Mouse (Mus musculus): ENCODE results near the gene Riok2. TPM values are rescaled to one million over a fixed set of nuclear protein-coding genes. Genes with fewer than 3 reads are reported as not detected.
"Not testable (repeated sequence)": the region's sequence is repeated elsewhere in the genome, so short reads cannot be mapped to it uniquely, and the experiment has no call there.

Riok2 gene
- 10.5 and 10.8 TPM in 2 replicates for polyA plus RNA-seq (2015; fragmentation: Nextera tagmentation; extraction: Ambion mirVana)

DNA sequence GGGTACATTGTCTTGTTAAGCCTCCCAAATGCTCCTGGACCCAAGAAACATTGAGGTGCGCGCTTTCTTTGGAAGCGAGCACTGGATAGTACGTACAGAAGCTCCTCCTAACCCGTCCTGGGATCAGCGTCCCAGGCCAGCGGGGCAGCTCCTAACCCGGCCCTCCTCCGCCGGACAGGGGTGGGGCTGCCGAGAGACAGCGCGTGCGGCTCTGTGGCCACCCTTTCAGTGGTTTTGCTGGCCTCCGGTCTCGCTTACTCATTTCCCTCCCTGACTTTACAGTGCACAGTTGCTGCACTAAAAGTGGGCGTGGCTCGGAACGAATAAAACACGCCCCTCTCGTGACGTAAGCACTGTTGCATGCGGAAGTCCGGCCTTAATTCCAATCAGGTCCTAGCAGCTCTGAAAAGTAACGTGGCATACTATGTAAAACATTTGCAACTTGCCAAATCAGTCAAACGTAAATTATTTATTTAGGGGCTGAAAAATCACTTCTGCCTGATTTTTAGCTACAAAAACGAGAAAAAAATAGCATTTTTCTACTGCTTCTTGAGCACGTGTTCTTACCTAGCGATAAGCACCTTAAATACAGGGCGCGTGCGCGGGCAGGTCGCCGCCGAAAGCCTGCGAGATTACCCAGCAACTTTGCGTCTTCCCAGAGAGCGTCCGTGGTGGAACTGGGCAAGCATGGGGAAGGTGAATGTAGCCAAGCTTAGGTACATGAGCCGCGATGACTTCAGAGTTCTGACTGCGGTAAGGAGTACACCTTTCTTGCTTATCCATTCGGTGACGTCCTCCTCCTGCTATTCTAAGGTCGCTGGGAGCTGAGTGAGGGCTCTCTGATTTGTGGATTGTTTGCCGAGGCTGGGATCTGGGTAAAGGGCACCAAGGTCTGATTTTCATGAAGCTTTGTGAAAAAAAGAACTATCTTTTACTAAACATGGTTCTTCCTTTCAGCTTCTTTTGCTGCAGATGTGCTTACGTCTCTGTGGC lies at the start of gene Riok2:
Riok2 (plus strand) TSS at position 392 of the 993 bp plus-strand sequence.
- under 1% methylated on average over 48 of the region's 48 CpGs for WGBS (ENCODE audit: insufficient replicate concordance)
- Histone ChIP-seq H3K4me2 (ENCODE audit: low read depth, low read length) (peak within 1 kb of the TSS; percentile 74), H3K27me3 (ENCODE audit: insufficient read depth, low read length) (no peaks in the 10 kb centered on the region), H3K4me3 (ENCODE audit: low read depth, low read length) (peak within 1 kb of the TSS; percentile 64), H3K36me3 (replicated peaks; ENCODE audit: insufficient read depth, low read length) (peaks cover 7% of the 10 kb centered on the region), H3K9me3 (ENCODE audit: low read length) (no peaks in the 10 kb centered on the region), H3K4me1 (ENCODE audit: insufficient read depth) (peaks cover 14% of the 10 kb centered on the region), H3K9ac (replicated peaks) (peak within 1 kb of the TSS; percentile 71), H3K27ac (ENCODE audit: low read depth) (peak within 1 kb of the TSS; percentile 88)
- ATAC-seq (peak; percentile 95), DNase-seq (peak; percentile 96)
- TF ChIP-seq CTCF (IDR thresholded peaks at IDR 0.05; ENCODE audit: low read depth), result no peak
- peak; percentile 99 for TF ChIP-seq EP300 (IDR thresholded peaks at IDR 0.05; ENCODE audit: low read depth)

- not testable (repeated sequence) for DNase-seq; H3K4me3 ChIP-seq (ENCODE audit: low read depth, low read length); H3K27me3 ChIP-seq (ENCODE audit: insufficient read depth, low read length); H3K4me1 ChIP-seq (ENCODE audit: insufficient read depth); ATAC-seq; H3K4me2 ChIP-seq (ENCODE audit: low read depth, low read length); H3K27ac ChIP-seq (ENCODE audit: low read depth); H3K36me3 ChIP-seq (replicated peaks; ENCODE audit: insufficient read depth, low read length); H3K9ac ChIP-seq (replicated peaks); H3K9me3 ChIP-seq (ENCODE audit: low read length)
- WGBS (ENCODE audit: insufficient replicate concordance), result 82% methylated on average over 1 of the region's 1 CpGs
Observed at GRCm38 (mm10) chr17:17326022-17326421, 48.1 kb upstream of the Riok2 start.

GRCm38 (mm10) chr17:17326636-17327035 lies 47.5 kb upstream of the Riok2 start:
- Histone ChIP-seq H3K27me3 (ENCODE audit: insufficient read depth, low read length) (no peaks in the 10 kb centered on the region), H3K4me1 (ENCODE audit: insufficient read depth) (no peaks in the 10 kb centered on the region), H3K4me3 (ENCODE audit: low read depth, low read length) (no peak overlapping the region), H3K9ac (replicated peaks) (no peak overlapping the region), H3K27ac (ENCODE audit: low read depth) (no peak overlapping the region), H3K9me3 (ENCODE audit: low read length) (0 out of 2 replicates have a peak, but pooled peaks cover 3% of the 10 kb centered on the region), H3K36me3 (replicated peaks; ENCODE audit: insufficient read depth, low read length) (no peaks in the 10 kb centered on the region), H3K4me2 (ENCODE audit: low read depth, low read length) (no peak overlapping the region)
- 75% methylated on average over 4 of the region's 4 CpGs for WGBS (ENCODE audit: insufficient replicate concordance)
- no peak for TF ChIP-seq EP300 (IDR thresholded peaks at IDR 0.05; ENCODE audit: low read depth)
- TF ChIP-seq CTCF (IDR thresholded peaks at IDR 0.05; ENCODE audit: low read depth), result no peak
- ATAC-seq (no peak), DNase-seq (no peak)

DNA sequence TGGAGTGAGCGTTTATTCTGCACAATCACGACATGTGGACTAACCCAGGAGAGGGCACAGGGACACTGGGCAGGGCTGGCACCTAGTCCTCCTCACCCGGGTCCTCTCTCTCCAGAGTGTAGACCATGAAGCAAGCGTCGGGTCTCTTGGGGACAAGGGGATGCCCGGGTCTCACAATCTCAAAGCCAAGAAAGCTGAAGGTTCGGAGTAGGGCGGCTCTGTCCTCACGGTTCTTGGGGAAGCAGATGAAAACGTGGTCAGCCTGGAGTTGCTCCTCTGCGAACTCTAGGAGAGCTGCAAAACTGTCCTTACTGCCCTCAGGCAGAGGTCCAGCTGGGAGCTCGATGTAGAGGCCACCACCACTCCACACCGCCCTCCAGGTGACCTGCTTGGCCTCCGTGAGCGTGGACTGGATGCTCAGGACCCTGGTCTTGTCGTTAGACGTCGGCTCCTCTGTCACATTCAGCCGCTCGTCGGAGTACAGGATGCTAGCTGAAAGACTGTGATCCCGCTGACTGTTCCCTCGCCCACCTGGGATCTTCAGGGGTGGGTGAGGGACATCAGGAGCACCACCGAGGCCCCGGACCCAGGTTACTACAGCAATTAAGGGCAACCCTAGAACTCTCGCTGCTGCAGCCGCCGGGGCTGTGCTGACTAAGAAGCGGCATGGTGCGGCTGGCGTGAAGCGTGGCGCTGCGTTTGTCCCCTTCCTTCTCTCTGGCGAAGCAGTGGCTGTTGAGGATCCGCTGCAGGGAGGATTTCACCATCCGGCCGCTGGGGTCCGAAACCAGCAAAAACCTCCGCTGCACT lies 28.5 kb upstream of the Riok2 start:
- H3K9me3 ChIP-seq (ENCODE audit: low read length); H3K27me3 ChIP-seq (ENCODE audit: insufficient read depth, low read length); DNase-seq; H3K36me3 ChIP-seq (replicated peaks; ENCODE audit: insufficient read depth, low read length); H3K9ac ChIP-seq (replicated peaks); H3K27ac ChIP-seq (ENCODE audit: low read depth); H3K4me1 ChIP-seq (ENCODE audit: insufficient read depth): not testable (repeated sequence)
- WGBS (ENCODE audit: insufficient replicate concordance), result 4% methylated on average over 29 of the region's 40 CpGs
- peak overlapping the region; percentile 56 for H3K4me2 ChIP-seq (ENCODE audit: low read depth, low read length)
- peak; percentile 40 for ATAC-seq
- H3K4me3 ChIP-seq (ENCODE audit: low read depth, low read length), result peak overlapping the region; percentile 25

GRCm38 (mm10) chr17:17346281-17346680 lies 27.8 kb upstream of the Riok2 start:
- ATAC-seq; H3K9me3 ChIP-seq (ENCODE audit: low read length); H3K36me3 ChIP-seq (replicated peaks; ENCODE audit: insufficient read depth, low read length); H3K9ac ChIP-seq (replicated peaks); H3K27me3 ChIP-seq (ENCODE audit: insufficient read depth, low read length); DNase-seq; H3K4me1 ChIP-seq (ENCODE audit: insufficient read depth); H3K27ac ChIP-seq (ENCODE audit: low read depth): not testable (repeated sequence)
- Histone ChIP-seq H3K4me3 (ENCODE audit: low read depth, low read length) (peak overlapping the region; percentile 25), H3K4me2 (ENCODE audit: low read depth, low read length) (peak overlapping the region; percentile 56; the same call in 1 of the 2 replicates)
- 42% methylated on average over 4 of the region's 4 CpGs for WGBS (ENCODE audit: insufficient replicate concordance)

GRCm38 (mm10) chr17:17373550-17373917 lies 575 bp upstream of the Riok2 start:
- Histone ChIP-seq H3K9me3 (ENCODE audit: low read length) (no peaks in the 10 kb centered on the region), H3K36me3 (replicated peaks; ENCODE audit: insufficient read depth, low read length) (peaks cover 7% of the 10 kb centered on the region), H3K4me2 (ENCODE audit: low read depth, low read length) (peak overlapping the region; percentile 74), H3K27me3 (ENCODE audit: insufficient read depth, low read length) (no peaks in the 10 kb centered on the region), H3K9ac (replicated peaks) (peak overlapping the region; percentile 71), H3K4me3 (ENCODE audit: low read depth, low read length) (peak overlapping the region; percentile 64), H3K4me1 (ENCODE audit: insufficient read depth) (peaks cover 14% of the 10 kb centered on the region), H3K27ac (ENCODE audit: low read depth) (peak overlapping the region; percentile 88)
- ATAC-seq, result peak; percentile 3; the same call in 1 of the 2 replicates
- DNase-seq, result no peak
- 3% methylated on average over 6 of the region's 6 CpGs for WGBS (ENCODE audit: insufficient replicate concordance)
- TF ChIP-seq EP300 (IDR thresholded peaks at IDR 0.05; ENCODE audit: low read depth) (no peak), CTCF (IDR thresholded peaks at IDR 0.05; ENCODE audit: low read depth) (no peak)

All from liver, postnatal 0 days (tissue).